Mouse (Mus musculus): ENCODE data around the gene Pdpn. TPM values are rescaled to one million over a fixed set of nuclear protein-coding genes. Genes with fewer than 3 reads are reported as not detected.

Pdpn gene
- polyA plus RNA-seq, 2 experiments = 34.3 to 80.3 TPM

- H3K27ac ChIP-seq (replicated peaks; ENCODE audit: low read depth, low read length) = 0 out of 2 replicates have a peak overlapping the region, but pooled peaks have one; percentile 27
- H3K4me3 ChIP-seq (replicated peaks; ENCODE audit: low read length) = no peak overlapping the region
- no peak for ATAC-seq (ENCODE audit: low FRiP score, low read depth)
- H3K4me2 ChIP-seq (replicated peaks; ENCODE audit: low read depth, low read length, severe bottlenecking) = no peak overlapping the region
- no peak for DNase-seq (ENCODE audit: low spot score)
- no peaks in the 10 kb centered on the region for H3K9me3 ChIP-seq (ENCODE audit: control insufficient read depth, low read length)
- TF ChIP-seq POLR2A (IDR thresholded peaks at IDR 0.05; ENCODE audit: borderline replicate concordance, extremely low read depth, insufficient read depth, insufficient read length) = no peak
- peaks cover 6% of the 10 kb centered on the region for H3K4me1 ChIP-seq (ENCODE audit: control insufficient read depth, insufficient read depth, low read length)
- H3K27me3 ChIP-seq (ENCODE audit: control insufficient read depth, insufficient read depth, low read length) = no peaks in the 10 kb centered on the region
- H3K36me3 ChIP-seq (ENCODE audit: control insufficient read depth, insufficient read depth, low read length) = no peaks in the 10 kb centered on the region; the same call in 1 of the 2 replicates
- WGBS = 44% methylated on average over 6 of the region's 6 CpGs
- no peak overlapping the region for H3K9ac ChIP-seq (ENCODE audit: low read depth, low read length, severe bottlenecking)
Observed at GRCm38 (mm10) chr4:143288473-143288872, 10.9 kb downstream of the Pdpn start.

- Histone ChIP-seq H3K9ac (ENCODE audit: low read depth, low read length, severe bottlenecking) (no peak overlapping the region), H3K27me3 (ENCODE audit: control insufficient read depth, insufficient read depth, low read length) (no peaks in the 10 kb centered on the region), H3K4me2 (replicated peaks; ENCODE audit: low read depth, low read length, severe bottlenecking) (no peak overlapping the region), H3K4me3 (replicated peaks; ENCODE audit: low read length) (no peak overlapping the region), H3K27ac (replicated peaks; ENCODE audit: low read depth, low read length) (no peak overlapping the region), H3K9me3 (ENCODE audit: control insufficient read depth, low read length) (no peaks in the 10 kb centered on the region), H3K4me1 (ENCODE audit: control insufficient read depth, insufficient read depth, low read length) (peaks cover 6% of the 10 kb centered on the region), H3K36me3 (ENCODE audit: control insufficient read depth, insufficient read depth, low read length) (no peaks in the 10 kb centered on the region)
- no peak for TF ChIP-seq POLR2A (IDR thresholded peaks at IDR 0.05; ENCODE audit: borderline replicate concordance, extremely low read depth, insufficient read depth, insufficient read length)
- ATAC-seq (ENCODE audit: low FRiP score, low read depth) (no peak), DNase-seq (ENCODE audit: low spot score) (no peak)
- WGBS = 70% methylated on average over 4 of the region's 4 CpGs
Observed at GRCm38 (mm10) chr4:143287065-143287464, 12.3 kb downstream of the Pdpn start.

GRCm38 (mm10) chr4:143280166-143280565, 19.2 kb downstream of the Pdpn start:
- Histone ChIP-seq H3K27ac (replicated peaks; ENCODE audit: low read depth, low read length) (peak overlapping the region; percentile 67), H3K9me3 (ENCODE audit: control insufficient read depth, low read length) (no peaks in the 10 kb centered on the region), H3K4me3 (replicated peaks; ENCODE audit: low read length) (no peak overlapping the region), H3K36me3 (ENCODE audit: control insufficient read depth, insufficient read depth, low read length) (0 out of 2 replicates have a peak, but pooled peaks cover 2% of the 10 kb centered on the region), H3K4me2 (replicated peaks; ENCODE audit: low read depth, low read length, severe bottlenecking) (no peak overlapping the region; the same call in 1 of the 2 replicates), H3K27me3 (ENCODE audit: control insufficient read depth, insufficient read depth, low read length) (no peaks in the 10 kb centered on the region), H3K9ac (ENCODE audit: low read depth, low read length, severe bottlenecking) (no peak overlapping the region), H3K4me1 (ENCODE audit: control insufficient read depth, insufficient read depth, low read length) (peaks cover 18% of the 10 kb centered on the region)
- DNase-seq (ENCODE audit: low spot score) (no peak), ATAC-seq (ENCODE audit: low FRiP score, low read depth) (peak; percentile 1; the same call in 1 of the 2 replicates)
- WGBS = 90% methylated on average over 3 of the region's 3 CpGs
- TF ChIP-seq POLR2A (IDR thresholded peaks at IDR 0.05; ENCODE audit: borderline replicate concordance, extremely low read depth, insufficient read depth, insufficient read length) = no peak

GRCm38 (mm10) chr4:143279661-143280060, 19.7 kb downstream of the Pdpn start:
- peak overlapping the region; percentile 67 for H3K27ac ChIP-seq (replicated peaks; ENCODE audit: low read depth, low read length)
- no peak overlapping the region for H3K9ac ChIP-seq (ENCODE audit: low read depth, low read length, severe bottlenecking)
- peak; percentile 80 for DNase-seq (ENCODE audit: low spot score)
- H3K27me3 ChIP-seq (ENCODE audit: control insufficient read depth, insufficient read depth, low read length) = no peaks in the 10 kb centered on the region
- no peak overlapping the region; the same call in 1 of the 2 replicates for H3K4me2 ChIP-seq (replicated peaks; ENCODE audit: low read depth, low read length, severe bottlenecking)
- H3K4me1 ChIP-seq (ENCODE audit: control insufficient read depth, insufficient read depth, low read length) = peaks cover 18% of the 10 kb centered on the region
- no peak overlapping the region for H3K4me3 ChIP-seq (replicated peaks; ENCODE audit: low read length)
- WGBS = 36% methylated on average over 12 of the region's 12 CpGs
- peak; percentile 64 for ATAC-seq (ENCODE audit: low FRiP score, low read depth)
- TF ChIP-seq POLR2A (IDR thresholded peaks at IDR 0.05; ENCODE audit: borderline replicate concordance, extremely low read depth, insufficient read depth, insufficient read length) = no peak
- no peaks in the 10 kb centered on the region for H3K9me3 ChIP-seq (ENCODE audit: control insufficient read depth, low read length)
- 0 out of 2 replicates have a peak, but pooled peaks cover 2% of the 10 kb centered on the region for H3K36me3 ChIP-seq (ENCODE audit: control insufficient read depth, insufficient read depth, low read length)

- H3K4me2 ChIP-seq (replicated peaks; ENCODE audit: low read depth, low read length, severe bottlenecking) = no peak overlapping the region
- no peak overlapping the region for H3K9ac ChIP-seq (ENCODE audit: low read depth, low read length, severe bottlenecking)
- H3K9me3 ChIP-seq (ENCODE audit: control insufficient read depth, low read length) = no peaks in the 10 kb centered on the region
- peak overlapping the region; percentile 69 for H3K27ac ChIP-seq (replicated peaks; ENCODE audit: low read depth, low read length)
- H3K27me3 ChIP-seq (ENCODE audit: control insufficient read depth, insufficient read depth, low read length) = no peaks in the 10 kb centered on the region
- peaks cover 18% of the 10 kb centered on the region for H3K4me1 ChIP-seq (ENCODE audit: control insufficient read depth, insufficient read depth, low read length)
- DNase-seq (ENCODE audit: low spot score) = no peak
- H3K4me3 ChIP-seq (replicated peaks; ENCODE audit: low read length) = no peak overlapping the region
- ATAC-seq (ENCODE audit: low FRiP score, low read depth) = no peak
- 0 out of 2 replicates have a peak, but pooled peaks cover 2% of the 10 kb centered on the region for H3K36me3 ChIP-seq (ENCODE audit: control insufficient read depth, insufficient read depth, low read length)
- WGBS = 76% methylated on average over 5 of the region's 5 CpGs
- TF ChIP-seq POLR2A (IDR thresholded peaks at IDR 0.05; ENCODE audit: borderline replicate concordance, extremely low read depth, insufficient read depth, insufficient read length) = no peak
Observed at GRCm38 (mm10) chr4:143279016-143279415, 20.3 kb downstream of the Pdpn start.
